Mouse (Mus musculus) thymus, postnatal 14 days (tissue): ENCODE data around the gene Secisbp2l.

ENCODE experiments used
- DNase-seq: peaks from one replicate; pipeline ENCODE4 v3.0.0; 2021

Gene Secisbp2l

DNA sequence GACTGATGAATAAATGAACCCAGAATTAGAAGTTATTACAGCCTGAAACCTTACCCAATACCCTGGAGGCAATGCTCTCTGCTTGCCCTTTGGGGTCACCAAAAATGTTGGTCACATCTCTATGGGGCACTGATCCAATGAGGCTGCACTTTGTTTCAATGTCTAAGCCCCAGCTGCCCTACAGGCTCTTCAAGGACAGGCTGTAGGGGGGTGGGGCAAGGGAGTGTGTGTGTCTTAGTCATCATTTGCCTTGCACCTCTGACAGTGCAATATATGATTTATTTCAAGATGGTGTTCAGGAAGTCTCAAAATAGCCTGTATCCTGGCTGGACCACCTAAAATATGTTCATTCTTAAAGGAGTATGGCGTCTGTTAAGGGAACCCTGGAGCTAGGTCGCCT is 81.1 kb downstream of the Secisbp2l start:
- no peak for DNase-seq

DNA sequence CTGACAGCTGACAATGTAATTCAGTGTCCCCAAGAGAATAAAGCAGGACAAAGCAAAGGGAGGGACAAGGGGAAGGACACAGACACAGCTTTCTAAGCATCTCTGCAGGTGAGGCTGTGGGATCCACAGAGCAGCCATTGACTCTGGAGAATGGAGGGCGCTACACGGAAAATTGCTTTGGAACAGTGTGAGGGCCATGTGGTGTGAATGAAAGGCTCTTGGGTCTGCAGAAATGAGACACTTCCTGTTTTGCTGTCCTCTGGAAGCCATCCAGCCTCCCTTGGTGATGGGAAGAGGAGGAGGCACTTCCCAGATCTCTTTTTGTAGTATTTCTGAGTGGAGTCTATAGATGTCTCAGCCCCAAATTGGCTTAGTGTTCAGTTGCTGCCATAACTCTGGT is 86.5 kb downstream of the Secisbp2l start:
- no peak for DNase-seq

DNA sequence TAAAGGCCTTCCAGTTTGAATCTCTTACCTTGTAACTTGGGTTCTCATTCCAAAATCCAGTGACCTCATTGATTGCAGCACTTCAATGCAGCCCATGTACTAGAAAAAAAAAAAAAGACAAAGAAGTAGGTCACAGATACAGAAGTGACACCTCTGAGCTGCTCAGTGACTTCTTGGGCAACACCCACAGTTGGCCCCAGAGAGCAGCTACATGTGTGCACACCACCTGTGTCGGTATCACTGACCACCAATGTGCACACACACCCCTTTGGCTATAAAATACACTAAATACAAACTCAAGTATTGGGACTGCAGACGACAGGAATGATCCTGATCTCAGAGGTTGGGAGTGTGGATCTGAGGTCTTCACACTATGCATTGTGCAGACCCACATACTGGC is 87.9 kb downstream of the Secisbp2l start:
- DNase-seq = no peak

DNA sequence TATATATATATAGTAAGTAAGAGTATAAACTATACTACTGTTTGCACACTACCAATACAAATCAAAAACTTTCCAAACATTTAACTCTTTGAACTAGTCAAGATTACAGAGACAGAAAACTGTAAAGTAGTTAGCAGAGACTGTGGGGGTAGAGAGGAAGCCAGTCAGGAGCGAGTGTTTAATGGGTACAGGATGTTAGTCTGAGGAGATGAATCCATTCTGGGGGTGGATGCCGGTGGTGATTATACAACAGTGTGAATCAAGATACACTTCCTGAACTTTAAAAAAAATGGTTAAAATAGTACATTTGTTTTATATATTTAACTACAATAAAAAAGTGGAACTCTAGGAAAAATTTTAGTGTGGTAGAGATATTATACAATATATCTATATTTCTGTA is 90.7 kb downstream of the Secisbp2l start:
- DNase-seq = peak; percentile 22
